Mouse (Mus musculus): ENCODE results near the gene Grip2.

Gene Grip2

GRCm38 (mm10) chr6:91827016-91827570 lies at the start of gene Grip2:
Gene Grip2 (minus strand): TSS chr6:91827250.
- DNase-seq (ENCODE audit: low read depth, low spot score): no peak

GRCm38 (mm10) chr6:91872781-91873180 lies 45.7 kb upstream of the Grip2 start:
- no peak for DNase-seq (ENCODE audit: low read depth, low spot score)

- no peak for DNase-seq (ENCODE audit: low read depth, low spot score)
These were observed 41.0 kb upstream of the Grip2 start for GRCm38 (mm10) chr6:91868091-91868490.

GRCm38 (mm10) chr6:91865601-91866000 lies 38.6 kb upstream of the Grip2 start:
- no peak for DNase-seq (ENCODE audit: low read depth, low spot score)

- DNase-seq (ENCODE audit: low read depth, low spot score): no peak
These were observed 37.5 kb upstream of the Grip2 start for GRCm38 (mm10) chr6:91864595-91864994.

- no peak for DNase-seq (ENCODE audit: low read depth, low spot score)
These were observed 35.8 kb upstream of the Grip2 start for GRCm38 (mm10) chr6:91862848-91863247.

GRCm38 (mm10) chr6:91858339-91858738 lies 31.3 kb upstream of the Grip2 start:
- DNase-seq (ENCODE audit: low read depth, low spot score): no peak

- peak; percentile 40 for DNase-seq (ENCODE audit: low read depth, low spot score)
These were observed 25.5 kb upstream of the Grip2 start for GRCm38 (mm10) chr6:91852550-91852949.

GRCm38 (mm10) chr6:91843628-91844153 lies 16.6 kb upstream of the Grip2 start:
- DNase-seq (ENCODE audit: low read depth, low spot score): no peak

GRCm38 (mm10) chr6:91842897-91843627 lies 16.0 kb upstream of the Grip2 start:
- no peak for DNase-seq (ENCODE audit: low read depth, low spot score)

- DNase-seq (ENCODE audit: low read depth, low spot score): peak; percentile 85
These were observed 12.2 kb upstream of the Grip2 start for GRCm38 (mm10) chr6:91839010-91839871.

GRCm38 (mm10) chr6:91832863-91833440 lies 5.9 kb upstream of the Grip2 start:
- no peak for DNase-seq (ENCODE audit: low read depth, low spot score)

- DNase-seq (ENCODE audit: low read depth, low spot score): no peak
These were observed 876 bp upstream of the Grip2 start for GRCm38 (mm10) chr6:91827926-91828325.

- DNase-seq (ENCODE audit: low read depth, low spot score): no peak
These were observed 8.8 kb downstream of the Grip2 start for GRCm38 (mm10) chr6:91818271-91818670.

GRCm38 (mm10) chr6:91815976-91816375 lies 11.1 kb downstream of the Grip2 start:
- DNase-seq (ENCODE audit: low read depth, low spot score): no peak

- DNase-seq (ENCODE audit: low read depth, low spot score): no peak
These were observed 13.4 kb downstream of the Grip2 start for GRCm38 (mm10) chr6:91813611-91814010.

- no peak for DNase-seq (ENCODE audit: low read depth, low spot score)
These were observed 17.0 kb downstream of the Grip2 start for GRCm38 (mm10) chr6:91810007-91810406.

GRCm38 (mm10) chr6:91808022-91808421 lies 19.0 kb downstream of the Grip2 start:
- DNase-seq (ENCODE audit: low read depth, low spot score): no peak

- DNase-seq (ENCODE audit: low read depth, low spot score): no peak
These were observed 19.9 kb downstream of the Grip2 start for GRCm38 (mm10) chr6:91807169-91807568.

- no peak for DNase-seq (ENCODE audit: low read depth, low spot score)
These were observed 22.9 kb downstream of the Grip2 start for GRCm38 (mm10) chr6:91804177-91804576.

- no peak for DNase-seq (ENCODE audit: low read depth, low spot score)
These were observed 28.6 kb downstream of the Grip2 start for GRCm38 (mm10) chr6:91798496-91798895.

GRCm38 (mm10) chr6:91796736-91797135 lies 30.3 kb downstream of the Grip2 start:
- no peak for DNase-seq (ENCODE audit: low read depth, low spot score)
